Mouse (Mus musculus) liver, adult 2 months (tissue): ENCODE measurements around the gene Fignl1. TPM values are rescaled to one million over a fixed set of nuclear protein-coding genes. Genes with fewer than 3 reads are reported as not detected.

Experiments
- DNase-seq: peaks from one replicate; pipeline ENCODE4 v3.0.0-alpha.2; 2011; ENCODE audit warnings: low read depth, low spot score; ENCODE audit errors: extremely low read depth
- H3K27ac ChIP-seq: fragments of 200-500 bp; replicated peaks from 2 replicates; pipeline ENCODE4 v1.5.1; 2012; ENCODE audit warnings: low read depth, mild to moderate bottlenecking, control low read depth, inconsistent platforms, low read length; ENCODE audit not compliant: insufficient read depth
- H3K27me3 ChIP-seq: fragments of 200-500 bp; 2 replicates; pipeline ENCODE4 v1.6.1; 2012; ENCODE audit warnings: mild to moderate bottlenecking, moderate library complexity, low read length, inconsistent platforms; ENCODE audit not compliant: control insufficient read depth, insufficient read depth
- H3K36me3 ChIP-seq: fragments of 200-500 bp; 2 replicates; pipeline ENCODE4 v1.6.1; 2012; ENCODE audit warnings: low read length, inconsistent platforms; ENCODE audit not compliant: control insufficient read depth, insufficient read depth
- H3K4me1 ChIP-seq: fragments of 200-500 bp; 2 replicates; pipeline ENCODE4 v1.6.1; 2011; ENCODE audit warnings: low read length; ENCODE audit not compliant: control insufficient read depth, insufficient read depth
- H3K4me3 ChIP-seq: fragments of 200-500 bp; 2 replicates; pipeline ENCODE4 v1.5.1; 2011; ENCODE audit warnings: low read depth, mild to moderate bottlenecking, control low read depth, low read length, moderate library complexity; ENCODE audit not compliant: insufficient read depth
- H3K79me2 ChIP-seq: fragments of 200-500 bp; 2 replicates; pipeline ENCODE4 v1.6.1; 2012; ENCODE audit warnings: inconsistent platforms, mild to moderate bottlenecking, low read length, moderate library complexity; ENCODE audit not compliant: control insufficient read depth, insufficient read depth
- H3K9ac ChIP-seq: fragments of 200-500 bp; 2 replicates; pipeline ENCODE4 v1.6.1; 2012; ENCODE audit warnings: low read depth, mild to moderate bottlenecking, control low read depth, inconsistent platforms, low read length
- CTCF ChIP-seq: fragments of 200-500 bp; IDR thresholded peaks from 2 replicates; pipeline ENCODE4 v1.5.1; 2011; ENCODE audit warnings: low read depth, low read length, control low read depth
- POLR2A ChIP-seq: fragments of 200-500 bp; IDR thresholded peaks from 2 replicates; pipeline ENCODE4 v1.6.1; 2011; ENCODE audit warnings: low read length, control low read depth; ENCODE audit not compliant: insufficient read depth; ENCODE audit errors: extremely low read depth
- WGBS: fragments of 180-500 bp; shearing (Covaris S2); methylation state at CpG from one replicate; pipeline ENCODE4 v1.1.7; 2018; 5-methylcytosine and 5-hydroxymethylcytosine counted together
- polyA plus RNA-seq: library from polyadenylated mRNA; depleted of rRNA; stranded (reverse); fragments of >200 nt; gene quantifications from 2 replicates; pipeline ENCODE4 v1.2.3, GENCODE M21; 2012
- total RNA-seq: library from RNA; depleted of rRNA; stranded (reverse); fragments of >200 nt; gene quantifications from 2 replicates; pipeline ENCODE4 v1.2.3, GENCODE M21; 2014

The Fignl1 gene
- total and polyA plus RNA-seq, 2 experiments = 0.10 to 0.46 TPM

- H3K27ac ChIP-seq = no peak overlapping the region
- no peaks in the 10 kb centered on the region for H3K79me2 ChIP-seq
- peaks cover 23% of the 10 kb centered on the region for H3K4me1 ChIP-seq
- H3K9ac ChIP-seq = no peak overlapping the region
- H3K4me3 ChIP-seq = no peak overlapping the region
- WGBS = 30% methylated on average over 6 of the region's 6 CpGs
- peak; percentile 64 for DNase-seq
- no peaks in the 10 kb centered on the region for H3K27me3 ChIP-seq
- H3K36me3 ChIP-seq = peaks cover 30% of the 10 kb centered on the region
- no peak for TF ChIP-seq CTCF
- TF ChIP-seq POLR2A = no peak
Observed at GRCm38 (mm10) chr11:11831526-11831925, 22.8 kb upstream of the Fignl1 start.

GRCm38 (mm10) chr11:11830884-11831495 lies 22.2 kb upstream of the Fignl1 start:
- peaks cover 21% of the 10 kb centered on the region for H3K4me1 ChIP-seq
- H3K36me3 ChIP-seq = peaks cover 29% of the 10 kb centered on the region
- no peak overlapping the region for H3K4me3 ChIP-seq
- H3K79me2 ChIP-seq = no peaks in the 10 kb centered on the region
- no peak for TF ChIP-seq CTCF
- TF ChIP-seq POLR2A = no peak
- H3K27me3 ChIP-seq = no peaks in the 10 kb centered on the region
- H3K9ac ChIP-seq = no peak overlapping the region
- H3K27ac ChIP-seq = peak overlapping the region; percentile 33
- 35% methylated on average over 12 of the region's 12 CpGs for WGBS
- DNase-seq = peak; percentile 54

GRCm38 (mm10) chr11:11829161-11830000 lies 20.6 kb upstream of the Fignl1 start:
- H3K27ac ChIP-seq = no peak overlapping the region
- peaks cover 17% of the 10 kb centered on the region for H3K4me1 ChIP-seq
- no peaks in the 10 kb centered on the region for H3K27me3 ChIP-seq
- no peak overlapping the region for H3K4me3 ChIP-seq
- 90% methylated on average over 11 of the region's 11 CpGs for WGBS
- H3K36me3 ChIP-seq = peaks cover 32% of the 10 kb centered on the region
- no peak for TF ChIP-seq POLR2A
- TF ChIP-seq CTCF = no peak
- no peak overlapping the region for H3K9ac ChIP-seq
- DNase-seq = no peak
- no peaks in the 10 kb centered on the region for H3K79me2 ChIP-seq

- Histone ChIP-seq H3K79me2 (no peaks in the 10 kb centered on the region), H3K4me3 (no peak overlapping the region), H3K36me3 (peaks cover 32% of the 10 kb centered on the region), H3K27ac (no peak overlapping the region), H3K4me1 (peaks cover 14% of the 10 kb centered on the region), H3K27me3 (no peaks in the 10 kb centered on the region), H3K9ac (no peak overlapping the region)
- no peak for DNase-seq
- TF ChIP-seq CTCF = no peak
- TF ChIP-seq POLR2A = no peak
- 70% methylated on average over 6 of the region's 6 CpGs for WGBS
Observed at GRCm38 (mm10) chr11:11828761-11829160, 20.0 kb upstream of the Fignl1 start.

- no peak for DNase-seq
- Histone ChIP-seq H3K4me3 (no peak overlapping the region), H3K79me2 (no peaks in the 10 kb centered on the region), H3K9ac (no peak overlapping the region), H3K4me1 (peaks cover 14% of the 10 kb centered on the region), H3K27ac (no peak overlapping the region), H3K36me3 (peaks cover 34% of the 10 kb centered on the region), H3K27me3 (no peaks in the 10 kb centered on the region)
- no peak for TF ChIP-seq POLR2A
- WGBS = 91% methylated on average over 5 of the region's 5 CpGs
Observed at GRCm38 (mm10) chr11:11828251-11828650, 19.5 kb upstream of the Fignl1 start.

- Histone ChIP-seq H3K4me1 (peaks cover 2% of the 10 kb centered on the region), H3K27ac (no peak overlapping the region), H3K36me3 (peaks cover 43% of the 10 kb centered on the region), H3K9ac (no peak overlapping the region), H3K4me3 (no peak overlapping the region), H3K27me3 (no peaks in the 10 kb centered on the region), H3K79me2 (no peaks in the 10 kb centered on the region)
- no peak for DNase-seq
- TF ChIP-seq CTCF (no peak), POLR2A (no peak)
Observed at GRCm38 (mm10) chr11:11826475-11826874, 17.7 kb upstream of the Fignl1 start.
